Comparison of ENCODE assay signal across 9 mouse cellular contexts in the genomic region with DNA sequence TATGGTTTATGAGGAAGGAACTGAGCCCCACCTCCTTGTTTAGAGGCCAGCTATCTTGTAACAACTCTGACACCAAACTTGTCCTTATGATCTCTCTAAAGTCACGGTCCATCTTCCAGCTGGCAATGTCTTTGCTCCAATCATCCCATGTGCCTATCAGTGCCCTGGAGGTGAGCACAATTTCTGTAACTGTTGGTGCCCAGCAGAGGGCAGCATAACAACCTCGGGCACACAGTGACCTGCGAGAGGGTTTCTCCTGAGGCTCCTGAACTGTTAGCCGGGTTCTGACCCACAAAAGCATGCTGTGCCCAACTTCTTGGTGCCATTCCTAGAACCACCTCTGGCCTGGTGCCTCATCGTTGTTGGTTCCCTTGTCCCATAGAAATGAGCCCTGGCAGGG.
DNase-seq lines count a peak whose midpoint lies in the region; ATAC-seq and TF ChIP-seq lines count a peak whose summit lies in the region.
"Had no signal": no experiment of that assay in that cellular context is flagged by ENCODE, and none has a peak within 500 bp of the region (broad histone marks: within the 10 kb centered on the region; RNA-seq: fewer than 3 reads in every experiment).

No protein-coding gene starts in this region.

- peak; percentile 30 for DNase-seq in gastrocnemius, adult 2 months
- DNase-seq in gastrocnemius, postnatal 25 days = no peak
- DNase-seq in right cerebral cortex, adult 18-20 months = peak; percentile 38
- DNase-seq in right cerebral cortex, postnatal 14 days = no peak
- peak; percentile 23 to 28 for DNase-seq in heart, postnatal 36 days
- DNase-seq in lung, postnatal 25 days (ENCODE audit: low spot score) = peak; percentile 9
- DNase-seq in layer of hippocampus, postnatal 14 days (ENCODE audit: low spot score in 2 of 2) = no peak

- 0 out of 2 replicates have a peak, but pooled peaks have one; percentile 28 for ATAC-seq in cerebellum, adult (ENCODE audit: insufficient number of reproducible peaks, low FRiP score, low TSS enrichment)

- no peak overlapping the region for H3K27ac ChIP-seq in gastrocnemius, adult 2 months
- H3K27ac ChIP-seq: neural tube, embryonic 12.5 days had no signal

- peak; percentile 73 for TF ChIP-seq CTCF in gastrocnemius, adult 2 months (IDR thresholded peaks at IDR 0.05)

- intact Hi-C loops in gastrocnemius, adult 2 months (cut with DNase I) = no loop called here
- intact Hi-C loops in heart, postnatal 36 days (cut with DNase I) = no loop called here

- no peak overlapping the region for H3K4me3 ChIP-seq in gastrocnemius, adult 2 months
- H3K4me3 ChIP-seq: neural tube, embryonic 12.5 days had no signal

Comparison
In these comparisons a context has a peak if more than half of its experiments do, and no peak if none do; other contexts are left out.
1. DNase-seq: peak in gastrocnemius, adult 2 months (single experiment), right cerebral cortex, adult 18-20 months (single experiment), heart, postnatal 36 days (2 of 2) and lung, postnatal 25 days (single experiment); none in gastrocnemius, postnatal 25 days (single experiment), right cerebral cortex, postnatal 14 days (single experiment) and layer of hippocampus, postnatal 14 days (0 of 2).